In the genomic region with DNA sequence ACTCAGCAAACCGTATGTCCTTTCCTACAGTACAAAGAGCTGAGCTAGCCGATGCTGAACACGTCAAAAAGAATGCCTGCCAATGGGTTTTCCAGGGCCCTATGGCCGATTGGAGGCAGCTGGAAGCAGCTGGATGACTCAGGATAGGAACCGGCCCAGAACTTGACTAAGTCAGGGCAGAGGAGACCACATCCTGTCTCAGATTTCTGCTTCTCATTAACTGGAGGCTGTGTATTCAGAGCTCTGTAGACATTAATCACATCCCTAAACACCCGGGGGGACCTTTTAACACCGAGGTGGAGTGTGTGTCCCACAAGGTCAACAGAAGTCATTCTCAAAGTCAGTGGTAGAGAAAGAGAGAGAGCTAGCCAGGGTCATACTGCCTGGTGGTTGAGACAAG, we compare ENCODE assay signal across 7 mouse cellular contexts. TPM values are rescaled to one million over a fixed set of nuclear protein-coding genes. Genes with fewer than 3 reads are reported as not detected.
A peak's percentile ranks its signal among the peaks of the same experiment; 100 is the strongest.
DNase-seq lines count a peak whose midpoint lies in the region; ATAC-seq lines count a peak whose summit lies in the region.

No protein-coding gene starts in this region.

- DNase-seq in T-cell, adult 2 months (ENCODE audit: low spot score) = peak; percentile 75
- peak; percentile 49 for DNase-seq in embryo, embryonic 9.5 days (ENCODE audit: extremely low spot score)
- peak; percentile 65 for DNase-seq in heart, postnatal 25 days (ENCODE audit: low spot score)
- peak; percentile 38 for DNase-seq in thymus, postnatal 25 days
- no peak for DNase-seq in right cerebral cortex, postnatal 10 days (ENCODE audit: low spot score in 2 of 2)

- H3K4me3 ChIP-seq in limb, embryonic 15.5 days = no peak overlapping the region
- no peak overlapping the region for H3K4me3 ChIP-seq in hindbrain, embryonic 12.5 days

- no peaks in the 10 kb centered on the region for H3K27me3 ChIP-seq in limb, embryonic 15.5 days
- no peaks in the 10 kb centered on the region; the same call in 1 of the 2 replicates for H3K27me3 ChIP-seq in hindbrain, embryonic 12.5 days

- no peak overlapping the region for H3K4me2 ChIP-seq in limb, embryonic 15.5 days
- H3K4me2 ChIP-seq in hindbrain, embryonic 12.5 days (replicated peaks) = no peak overlapping the region

- H3K9me3 ChIP-seq in limb, embryonic 15.5 days = no peaks in the 10 kb centered on the region
- H3K9me3 ChIP-seq in hindbrain, embryonic 12.5 days (replicated peaks) = no peaks in the 10 kb centered on the region

- H3K36me3 ChIP-seq in limb, embryonic 15.5 days = no peaks in the 10 kb centered on the region
- no peaks in the 10 kb centered on the region for H3K36me3 ChIP-seq in hindbrain, embryonic 12.5 days

- peak overlapping the region; percentile 57 for H3K27ac ChIP-seq in limb, embryonic 15.5 days
- H3K27ac ChIP-seq in hindbrain, embryonic 12.5 days = no peak overlapping the region

- intact Hi-C loops in heart, postnatal 25 days (cut with DNase I) = no loop called here

- 8% methylated on average over 7 of the region's 7 CpGs for WGBS in limb, embryonic 15.5 days
- WGBS in hindbrain, embryonic 12.5 days = 47% methylated on average over 7 of the region's 7 CpGs

- H3K4me1 ChIP-seq in limb, embryonic 15.5 days = peaks cover 16% of the 10 kb centered on the region
- peaks cover 22% of the 10 kb centered on the region for H3K4me1 ChIP-seq in hindbrain, embryonic 12.5 days

- peak; percentile 64; the same call in 1 of the 2 replicates for ATAC-seq in limb, embryonic 15.5 days (ENCODE audit: insufficient number of reproducible peaks, low FRiP score, low TSS enrichment, low read depth)
- ATAC-seq in hindbrain, embryonic 12.5 days (ENCODE audit: low FRiP score) = no peak

- H3K9ac ChIP-seq in limb, embryonic 15.5 days = no peak overlapping the region
- H3K9ac ChIP-seq in hindbrain, embryonic 12.5 days = no peak overlapping the region

RNA-seq across cellular contexts. Expression of a gene that starts 35.3 kb away (rescaled TPM):
- total RNA-seq in heart, postnatal 25 days (2021) = not detected
- 0.14 TPM in 1 of 2 replicates, not detected in the other for polyA plus RNA-seq in limb, embryonic 15.5 days (2015; fragmentation: Nextera tagmentation; extraction: Ambion mirVana)
- polyA plus RNA-seq in hindbrain, embryonic 12.5 days (2016; fragmentation: Nextera tagmentation; extraction: Ambion mirVana) = not detected in 2 replicates

Comparison
In these comparisons a context has a peak if more than half of its experiments do, and no peak if none do; other contexts are left out.
1. DNase-seq: peak in T-cell, adult 2 months (single experiment), embryo, embryonic 9.5 days (single experiment), heart, postnatal 25 days (single experiment) and thymus, postnatal 25 days (single experiment); none in right cerebral cortex, postnatal 10 days (0 of 2).